Mouse (Mus musculus): Measurements from ENCODE around the gene Slc25a30.
A peak's percentile ranks its signal among the peaks of the same experiment; 100 is the strongest.
"Not testable (repeated sequence)": the region's sequence is repeated elsewhere in the genome, so short reads cannot be mapped to it uniquely, and the experiment has no call there.

Gene Slc25a30

DNA sequence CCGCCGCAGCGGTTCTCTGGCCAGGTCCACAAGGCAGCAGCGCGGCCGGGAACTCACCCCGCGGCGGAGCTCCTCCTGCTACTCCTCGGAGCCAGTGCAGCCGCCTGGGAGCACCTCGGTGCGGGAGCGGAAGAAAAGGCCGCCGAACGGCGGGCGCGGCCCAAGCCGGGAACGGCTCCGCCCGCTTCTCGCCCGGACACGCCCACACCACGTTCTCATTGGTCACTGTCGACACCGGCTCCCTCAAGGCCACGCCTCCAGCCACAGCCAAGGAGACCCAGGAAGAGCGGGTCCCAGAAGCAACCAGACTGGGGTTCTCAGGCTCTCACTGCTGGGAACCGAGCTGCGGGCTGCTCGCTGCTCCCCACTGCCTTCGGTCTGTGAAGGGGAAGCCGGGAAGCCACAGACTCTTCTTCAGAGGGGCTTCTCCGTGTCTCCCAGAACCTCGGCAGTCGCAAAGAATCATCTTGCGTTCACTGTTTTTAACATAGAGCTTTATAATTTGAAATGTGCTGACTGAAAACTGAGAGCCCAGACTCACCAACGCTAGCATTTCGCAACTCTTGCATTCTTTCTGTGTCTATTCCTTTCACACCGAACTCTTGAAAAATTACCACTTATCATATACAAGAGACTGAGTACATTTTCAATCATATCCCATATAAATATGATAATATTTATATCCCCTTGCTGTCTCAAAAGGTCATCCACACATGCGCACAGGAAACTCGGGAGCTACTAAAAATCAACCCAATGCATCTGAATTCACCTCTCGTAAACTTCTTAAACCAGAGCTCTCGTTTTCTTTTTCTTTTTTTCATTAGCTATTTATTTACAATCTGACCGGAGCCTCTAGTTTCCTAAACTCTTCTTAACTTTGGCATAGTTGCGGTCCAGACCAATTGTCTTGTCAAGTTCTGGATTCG lies at the start of gene Slc25a30:
TSS of gene Slc25a30 (minus strand) at position 170 of the 926 bp plus-strand sequence.
- DNase-seq = peak; percentile 98

DNA sequence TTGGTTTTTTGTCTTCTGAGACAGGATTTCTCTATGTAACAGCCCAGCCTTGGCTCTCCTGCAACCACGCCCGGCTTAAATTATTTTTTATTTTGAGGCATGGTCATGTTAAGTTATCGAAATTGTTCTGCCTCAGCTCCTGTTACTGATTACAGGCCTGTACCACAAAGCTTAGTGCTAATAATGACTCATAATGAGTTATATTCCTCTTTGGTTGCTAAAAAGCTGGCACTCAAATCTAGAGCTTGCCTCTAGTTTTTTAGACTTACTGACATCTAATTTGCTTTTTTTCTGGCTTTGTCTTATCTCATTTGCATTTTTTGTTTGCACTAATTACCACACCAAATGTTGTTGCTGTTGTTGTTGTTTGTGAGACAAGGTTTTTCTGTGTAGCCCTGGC lies 49.7 kb upstream of the Slc25a30 start:
- no peak for DNase-seq

DNA sequence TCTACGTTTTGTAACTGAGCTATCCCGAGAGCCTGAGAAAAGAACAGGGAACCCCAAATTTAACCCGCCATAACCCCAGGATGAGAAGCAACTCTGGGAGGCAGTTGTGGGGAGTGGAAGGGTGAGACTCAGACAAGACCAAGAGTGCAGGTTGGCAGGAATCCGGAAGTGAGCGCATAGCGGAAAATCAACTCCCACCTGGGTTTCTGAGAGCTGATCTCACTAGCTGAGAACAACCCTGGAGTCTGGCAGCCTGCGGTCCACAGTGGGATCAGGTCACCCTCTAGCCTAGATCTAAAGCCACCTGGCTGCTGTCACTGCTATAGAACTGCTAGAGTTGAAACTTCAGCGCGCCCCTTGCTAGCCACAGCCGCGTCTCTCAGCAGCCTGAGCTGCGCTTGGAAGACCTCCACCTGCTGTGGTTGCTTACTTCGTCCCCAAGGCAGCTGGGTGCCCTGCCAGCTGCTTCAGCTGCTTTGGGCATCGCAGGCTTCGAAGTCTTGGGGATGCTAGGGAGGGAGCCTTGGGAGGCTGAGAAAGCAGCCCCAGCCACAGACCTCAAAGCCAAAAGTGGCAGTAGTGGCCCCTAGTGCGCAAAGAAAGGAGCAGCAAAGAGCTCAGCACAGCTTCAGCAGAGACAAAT lies 48.0 kb upstream of the Slc25a30 start:
- peak; percentile 75 for DNase-seq

DNA sequence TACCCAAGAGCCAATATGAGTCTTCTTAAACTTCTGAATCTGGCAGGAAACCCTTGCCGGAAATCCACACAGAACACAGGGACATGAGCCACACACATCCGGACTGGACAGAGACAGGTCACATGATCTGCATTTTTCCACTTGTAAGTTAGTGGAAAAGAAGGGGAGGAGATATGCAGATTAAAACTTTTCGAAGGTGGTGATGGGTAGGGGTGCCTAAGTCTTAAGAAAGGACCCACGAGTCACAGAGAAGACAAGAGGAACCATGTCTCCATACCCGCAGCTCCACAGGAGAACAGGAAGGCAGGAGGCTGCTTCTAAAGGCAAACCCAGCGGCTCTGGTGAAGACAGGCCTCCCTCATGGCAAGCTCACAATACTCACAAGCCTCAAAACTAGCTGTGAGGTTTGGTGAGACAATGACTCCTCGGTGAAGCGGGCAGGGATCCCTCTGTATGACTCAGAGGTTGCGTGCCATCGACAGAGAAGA lies 47.5 kb upstream of the Slc25a30 start:
- DNase-seq = peak; percentile 91

DNA sequence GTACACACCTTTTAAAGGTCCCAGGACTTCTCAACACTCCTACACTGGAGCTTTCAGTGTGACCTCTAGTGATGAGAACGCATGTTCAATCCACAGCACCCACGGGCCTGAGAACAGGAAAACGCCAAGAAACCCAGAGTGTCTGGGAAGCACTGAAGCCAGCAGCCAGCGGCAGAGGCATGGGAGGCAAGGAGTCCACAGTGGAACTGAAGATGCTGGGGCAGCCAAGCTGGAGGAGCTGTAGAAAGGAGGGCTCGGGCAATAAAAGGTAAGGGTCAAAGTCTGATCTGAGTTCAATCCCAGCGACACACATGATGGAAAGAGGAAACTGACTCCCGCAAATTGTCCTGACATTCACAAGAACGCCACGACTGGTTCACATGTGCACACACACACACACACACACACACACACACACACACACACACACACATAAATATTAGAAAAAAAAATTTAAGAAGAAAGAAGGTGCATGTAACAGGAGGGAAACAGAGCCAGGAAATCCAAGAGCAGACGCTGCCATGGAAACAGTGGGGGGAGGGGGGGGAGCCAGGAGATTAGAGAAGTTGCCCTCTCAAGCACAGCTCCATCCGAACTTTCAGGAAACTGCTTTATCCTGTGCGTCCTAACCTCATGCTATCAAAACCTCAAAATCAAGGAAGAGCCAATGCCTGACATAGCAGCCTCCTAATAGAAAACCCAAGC lies 46.9 kb upstream of the Slc25a30 start:
- DNase-seq = peak; percentile 44

DNA sequence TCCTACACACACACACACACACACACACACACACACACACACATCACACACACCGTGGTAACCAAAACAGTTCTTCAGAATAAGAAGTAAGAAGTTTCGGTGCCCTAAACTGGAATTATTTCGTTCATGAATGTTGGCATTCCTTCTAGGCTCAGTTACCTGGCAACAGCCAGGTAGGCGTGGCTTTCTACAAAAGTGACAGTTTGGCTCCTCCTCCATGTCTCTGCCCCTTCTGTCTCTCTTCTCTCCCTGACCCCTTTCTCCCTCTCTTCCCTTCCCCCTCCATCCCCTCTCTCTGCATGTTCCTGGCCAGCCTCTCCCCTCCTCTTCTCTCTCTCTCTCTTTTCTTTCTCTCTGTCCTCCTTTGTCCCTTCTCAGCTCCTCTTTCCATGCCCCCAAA lies 46.1 kb upstream of the Slc25a30 start:
- peak; percentile 56 for DNase-seq

DNA sequence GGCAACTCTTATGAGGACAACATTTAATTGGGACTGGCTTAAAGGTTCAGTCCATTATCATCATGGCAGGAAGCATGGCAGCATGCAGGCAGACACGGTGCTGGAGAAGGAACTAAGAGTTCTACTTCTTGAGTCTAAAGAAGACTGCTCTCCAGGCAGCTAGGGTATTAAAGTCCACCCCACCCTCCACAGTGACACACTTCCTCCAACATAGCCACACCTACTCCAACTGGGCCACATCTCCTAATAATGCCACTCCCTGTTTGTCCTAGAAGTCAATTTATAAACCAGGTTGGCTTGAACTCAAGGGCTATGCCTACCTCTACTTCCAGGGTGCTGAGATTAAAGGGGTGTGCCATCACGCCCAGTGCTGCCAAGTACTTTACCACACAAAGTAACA lies 45.2 kb upstream of the Slc25a30 start:
- no peak for DNase-seq

DNA sequence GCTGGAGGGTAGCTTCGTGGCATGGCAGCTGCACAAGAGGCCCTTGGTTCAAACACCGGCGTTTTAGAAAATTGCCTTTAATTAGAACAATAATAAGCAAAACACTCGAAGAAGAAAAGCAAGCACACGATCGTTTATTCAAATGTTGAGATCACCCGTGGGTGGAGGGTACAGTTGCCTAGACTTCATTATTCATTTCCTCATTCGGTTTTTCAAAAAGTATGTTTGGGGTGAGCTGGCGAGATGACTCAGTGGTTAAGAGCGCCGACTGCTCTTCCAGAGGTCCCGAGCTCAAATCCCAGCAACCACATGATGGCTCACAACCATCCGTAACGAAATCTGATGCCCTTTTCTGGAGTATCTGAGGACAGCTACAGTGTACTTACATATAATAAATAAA lies 43.0 kb upstream of the Slc25a30 start:
- DNase-seq = not testable (repeated sequence)

DNA sequence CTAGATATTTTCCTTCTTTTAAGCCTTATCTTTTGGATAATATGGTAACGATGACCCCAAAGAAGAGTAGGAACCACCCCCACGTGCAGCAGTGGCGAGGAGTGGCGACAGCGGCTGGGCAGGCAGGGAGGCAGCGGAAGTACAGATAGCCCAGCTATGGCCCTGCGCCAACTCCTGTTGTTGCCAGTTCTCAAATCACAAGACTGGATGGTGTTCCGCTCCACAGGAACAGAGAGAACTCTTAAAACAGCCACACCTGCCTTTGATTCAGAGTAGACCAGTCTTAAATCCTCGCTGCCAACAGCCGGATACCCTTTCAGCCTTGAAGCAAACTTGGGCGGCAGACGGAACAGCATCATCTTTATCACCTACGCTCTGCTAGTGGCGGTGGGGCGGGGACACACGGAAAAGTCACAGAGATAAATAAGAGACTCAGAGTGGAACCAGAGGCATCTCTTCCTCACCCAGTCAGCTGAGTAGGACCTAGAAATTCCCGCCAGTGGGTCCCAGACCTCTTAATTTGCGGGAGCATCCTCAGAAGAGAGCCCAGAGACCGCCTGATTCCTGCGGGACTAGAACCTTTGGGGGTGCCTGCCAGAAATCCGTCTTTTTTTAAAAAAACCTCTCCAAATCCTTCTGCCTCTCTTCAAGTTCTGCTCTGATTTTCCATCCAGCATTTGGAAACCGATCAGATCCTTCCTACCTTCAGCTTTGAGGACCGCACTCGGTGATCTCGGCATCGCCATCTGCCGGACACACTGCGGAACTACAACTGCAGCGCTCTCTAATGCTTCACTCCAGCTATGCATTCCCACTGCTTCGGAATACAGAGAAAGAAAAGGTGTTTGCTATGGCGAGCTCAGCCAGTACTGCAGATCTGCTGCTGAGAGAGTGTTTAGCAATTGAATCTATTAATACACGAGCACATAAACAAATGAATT lies 42.3 kb upstream of the Slc25a30 start:
- DNase-seq = peak; percentile 84

DNA sequence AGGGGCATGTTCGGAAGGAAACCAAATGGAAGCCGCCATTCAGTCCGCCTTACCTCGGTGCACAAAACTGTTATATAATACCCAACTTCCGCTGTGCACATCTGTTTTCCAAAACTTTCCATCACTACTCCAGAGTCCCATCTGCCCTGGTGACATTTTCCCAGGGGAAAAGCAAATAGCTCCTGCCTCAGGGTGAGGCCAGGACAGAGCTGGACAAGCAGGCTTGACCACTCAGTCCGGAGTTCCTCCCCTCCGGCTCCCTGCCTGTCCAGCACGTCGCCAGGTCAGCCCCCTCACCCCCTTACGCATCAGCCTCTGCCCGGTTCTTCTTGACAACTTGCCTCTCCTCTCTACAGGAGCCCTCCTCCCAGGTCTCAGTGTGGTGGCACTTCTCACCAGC lies 41.4 kb upstream of the Slc25a30 start:
- no peak for DNase-seq

DNA sequence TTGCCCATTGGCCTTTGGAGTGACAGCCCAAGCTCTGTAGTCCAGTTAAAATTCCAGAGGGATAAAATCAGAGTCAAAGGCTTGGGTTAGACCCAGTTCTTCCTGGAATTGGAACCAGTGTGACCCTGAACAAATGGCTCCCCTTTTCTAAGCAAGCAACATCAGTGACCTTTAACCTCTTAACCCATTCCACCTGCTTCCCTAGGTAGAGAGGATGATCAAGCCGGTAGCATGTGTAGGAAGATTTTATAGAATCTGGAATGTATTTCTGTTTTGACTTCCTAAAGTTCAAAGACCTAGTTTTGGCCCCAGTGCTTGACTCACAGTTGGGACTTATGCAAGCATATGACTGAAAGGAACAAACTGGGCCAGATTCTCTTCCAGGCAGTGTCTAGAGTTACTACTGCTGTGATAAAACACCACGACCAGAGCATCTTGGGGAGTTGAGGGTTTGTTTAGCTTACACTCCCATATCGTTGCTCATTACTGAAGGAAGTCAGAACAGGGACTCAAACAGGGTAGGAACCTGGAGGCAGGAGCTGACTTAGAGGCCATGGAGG lies 40.1 kb upstream of the Slc25a30 start:
- DNase-seq = no peak

DNA sequence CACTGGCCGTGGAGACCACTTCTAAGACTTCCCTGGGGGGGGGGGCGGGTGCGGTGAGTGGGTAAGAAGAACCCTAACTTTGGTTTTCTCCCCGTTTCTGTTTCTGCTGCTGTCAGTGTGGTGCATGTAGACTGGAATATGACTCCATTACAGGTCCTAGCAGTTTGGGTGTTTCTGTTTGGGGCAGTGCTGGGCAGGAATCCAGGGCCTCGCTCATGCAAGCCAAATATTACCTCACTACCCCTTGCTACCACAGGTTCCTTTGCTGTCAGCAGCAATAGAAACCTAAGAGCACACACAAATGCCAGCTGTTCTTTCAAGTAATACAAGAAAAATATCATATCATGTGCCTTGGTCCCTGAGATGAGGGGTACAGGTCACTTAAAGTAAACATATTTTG lies 33.2 kb upstream of the Slc25a30 start:
- DNase-seq = no peak

DNA sequence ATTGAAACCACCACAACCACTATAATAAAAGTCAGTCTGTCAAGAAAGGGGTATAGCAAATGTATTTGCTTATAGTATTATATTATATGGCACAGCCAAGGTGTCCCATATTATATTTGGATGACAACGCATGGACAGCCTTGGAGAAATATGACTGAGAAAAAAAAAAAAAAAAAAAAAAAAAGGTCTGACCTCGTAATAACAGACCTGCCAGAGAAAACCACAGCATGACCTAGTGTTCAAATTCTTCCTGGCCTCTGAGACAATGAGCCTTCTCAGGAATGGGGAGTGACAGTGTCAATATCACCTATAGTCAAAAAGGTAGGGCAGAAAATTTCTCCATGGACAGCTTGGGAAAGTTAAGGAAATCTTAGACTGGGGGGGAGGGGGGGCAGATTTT lies 32.5 kb upstream of the Slc25a30 start:
- DNase-seq = no peak

DNA sequence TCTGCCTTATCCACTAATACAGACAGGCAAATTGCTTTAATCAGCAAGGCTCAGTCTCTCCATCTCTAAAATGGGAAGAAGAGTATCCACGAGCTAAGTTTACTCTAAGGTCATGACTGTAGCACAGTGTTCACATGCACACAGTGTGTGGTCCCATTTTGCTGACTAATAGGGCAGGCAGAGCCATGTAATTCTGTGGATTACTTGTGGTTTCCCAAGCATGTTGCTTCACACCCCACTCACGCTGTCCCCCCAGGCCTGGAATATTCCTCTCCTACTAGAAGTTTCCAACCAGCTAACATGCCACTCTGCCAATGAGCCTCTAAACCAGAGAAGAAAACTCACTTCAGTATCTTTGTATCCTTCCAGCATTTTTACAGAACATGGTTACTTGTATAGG lies 31.7 kb upstream of the Slc25a30 start:
- no peak for DNase-seq

DNA sequence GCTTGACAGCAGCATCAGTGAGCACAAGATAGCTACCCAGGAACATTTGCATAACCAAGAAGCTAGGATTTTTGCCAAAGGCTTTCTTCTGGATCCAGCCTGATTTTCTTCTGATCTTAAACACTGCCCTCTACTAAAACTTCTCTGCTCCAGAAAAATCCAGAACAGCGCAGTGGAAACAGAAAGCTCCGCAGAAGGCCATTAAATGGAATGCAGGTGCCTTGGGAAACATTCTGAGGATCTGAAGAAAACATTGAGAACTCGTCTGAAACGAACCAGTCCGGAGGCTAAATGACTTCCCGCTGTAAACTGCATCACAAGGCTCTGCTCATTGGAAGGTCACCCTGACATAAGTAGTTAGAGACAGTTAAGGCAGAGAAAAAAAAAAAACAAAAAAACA lies 23.1 kb upstream of the Slc25a30 start:
- DNase-seq = no peak

DNA sequence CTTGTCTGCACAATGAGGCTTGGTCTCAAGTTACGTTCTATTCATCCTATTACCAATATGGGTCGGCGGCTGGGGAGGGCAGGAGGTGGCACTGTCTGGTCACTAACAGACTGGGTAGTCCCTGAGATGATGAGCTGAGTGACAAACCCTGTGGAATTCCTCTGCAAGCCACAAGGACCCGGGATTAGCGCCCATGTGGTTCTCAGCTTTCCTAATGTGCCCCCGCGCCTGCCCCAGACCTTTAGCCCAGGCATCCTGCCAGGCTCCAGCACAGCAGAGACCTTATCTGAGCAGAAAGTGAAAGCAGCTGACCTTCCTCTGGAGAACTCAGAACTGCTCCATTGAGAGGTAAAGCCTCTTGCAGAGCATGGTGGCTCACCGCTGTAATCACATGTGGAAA lies 21.0 kb upstream of the Slc25a30 start:
- no peak for DNase-seq

DNA sequence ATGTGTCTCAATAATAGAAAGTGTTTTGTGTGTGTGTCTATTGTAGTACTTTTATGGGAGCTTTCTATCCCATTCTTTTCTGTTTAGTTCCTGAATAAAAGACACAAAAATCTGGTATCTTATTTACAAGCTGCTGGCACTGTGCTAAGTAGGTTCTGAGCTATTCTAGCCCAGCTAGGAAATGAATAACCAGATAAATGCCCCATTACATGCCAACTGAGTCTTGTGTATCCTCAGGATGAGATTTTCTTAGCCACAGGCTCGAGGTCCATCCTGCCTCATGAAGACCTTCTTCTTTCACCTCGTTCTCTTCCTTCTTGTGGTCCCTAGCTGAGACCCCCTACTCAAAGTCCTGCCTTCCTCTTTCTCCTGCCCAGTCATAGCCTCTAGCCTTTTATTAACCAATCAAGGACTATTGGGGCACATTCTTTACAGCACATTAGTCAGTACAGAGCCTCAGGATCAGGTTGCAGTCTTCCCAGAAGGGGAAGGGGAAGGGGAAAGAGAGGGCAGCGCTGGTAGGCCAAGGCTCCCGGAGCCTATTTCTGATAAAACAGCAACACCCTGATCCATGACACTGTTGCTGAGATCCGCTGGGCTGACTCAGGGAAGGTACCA lies 11.0 kb upstream of the Slc25a30 start:
- DNase-seq = peak; percentile 21

DNA sequence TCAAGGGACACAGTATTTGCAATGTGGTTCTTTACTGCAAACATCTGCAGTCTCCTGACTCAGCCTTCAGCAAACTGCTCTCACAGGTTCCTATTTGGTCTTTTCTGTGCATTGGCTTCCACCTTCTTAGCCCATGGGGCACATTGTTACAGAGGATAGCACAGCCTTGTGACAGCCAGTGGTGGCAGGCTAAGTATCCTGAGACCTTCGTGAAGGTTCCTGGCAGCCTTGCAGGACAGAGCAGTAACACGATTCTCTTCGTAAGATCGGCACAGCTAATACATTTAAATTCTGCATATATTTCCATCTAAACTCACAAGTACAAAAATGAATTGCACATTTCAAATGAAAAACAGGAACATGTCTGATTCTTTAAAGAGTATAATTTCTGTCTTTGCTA lies 9.1 kb upstream of the Slc25a30 start:
- DNase-seq = no peak

DNA sequence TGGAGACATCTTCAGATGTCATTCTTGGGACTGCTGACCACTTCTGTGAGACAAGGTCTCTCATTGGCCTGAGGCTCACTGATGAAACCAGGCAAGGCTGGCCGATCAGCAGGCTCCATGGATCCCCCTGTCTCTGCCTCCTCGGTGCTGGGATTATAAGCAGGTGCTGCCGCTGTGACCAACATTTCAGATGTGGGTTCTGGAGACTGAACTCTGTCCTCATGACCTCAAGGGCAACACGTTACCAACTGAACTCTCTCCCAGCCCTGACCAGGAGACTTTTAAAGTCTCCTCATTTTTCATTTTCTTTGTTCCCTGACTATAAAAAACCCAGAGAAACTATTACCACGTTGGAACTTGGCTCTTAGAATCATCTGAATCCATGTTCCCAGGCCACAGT lies 7.9 kb upstream of the Slc25a30 start:
- DNase-seq = no peak

DNA sequence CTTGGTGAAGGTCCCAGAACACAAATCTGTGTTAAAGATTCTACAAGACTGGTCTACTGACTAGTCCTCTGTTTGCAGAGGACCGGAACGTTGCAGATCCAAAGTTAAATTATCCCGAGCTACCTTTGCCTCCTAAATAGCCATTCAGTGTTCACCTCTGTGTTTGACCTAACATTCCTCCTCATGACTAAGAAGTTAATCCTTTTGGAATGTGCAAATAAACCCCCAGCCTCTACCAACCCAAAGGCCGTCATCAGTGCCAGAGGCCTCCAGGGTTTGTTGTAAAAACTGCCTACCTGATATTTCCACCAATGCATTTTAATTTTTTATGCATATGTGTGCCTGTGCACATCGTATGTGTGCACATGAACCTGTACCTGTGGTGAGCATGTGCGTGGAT lies 7.5 kb upstream of the Slc25a30 start:
- DNase-seq = no peak

DNA sequence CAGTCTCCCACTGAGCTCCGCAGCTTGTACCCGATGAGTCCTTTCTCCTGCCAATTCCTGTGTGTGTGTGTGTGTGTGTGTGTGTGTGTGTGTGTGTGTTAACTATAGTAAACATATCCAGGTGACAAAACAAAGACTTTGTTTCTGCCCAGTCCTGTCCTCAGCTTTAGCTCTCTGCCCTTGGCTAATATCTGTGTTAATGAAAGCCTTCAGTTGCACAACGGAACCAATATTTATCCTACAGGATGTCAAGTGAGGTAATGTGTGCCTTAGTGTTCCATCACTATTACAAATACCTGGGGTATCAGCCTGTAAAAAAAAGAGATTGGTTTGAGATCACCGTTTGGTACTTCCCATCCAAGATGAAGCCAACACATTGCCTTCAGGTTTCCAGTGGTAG lies 6.3 kb upstream of the Slc25a30 start:
- DNase-seq = no peak

DNA sequence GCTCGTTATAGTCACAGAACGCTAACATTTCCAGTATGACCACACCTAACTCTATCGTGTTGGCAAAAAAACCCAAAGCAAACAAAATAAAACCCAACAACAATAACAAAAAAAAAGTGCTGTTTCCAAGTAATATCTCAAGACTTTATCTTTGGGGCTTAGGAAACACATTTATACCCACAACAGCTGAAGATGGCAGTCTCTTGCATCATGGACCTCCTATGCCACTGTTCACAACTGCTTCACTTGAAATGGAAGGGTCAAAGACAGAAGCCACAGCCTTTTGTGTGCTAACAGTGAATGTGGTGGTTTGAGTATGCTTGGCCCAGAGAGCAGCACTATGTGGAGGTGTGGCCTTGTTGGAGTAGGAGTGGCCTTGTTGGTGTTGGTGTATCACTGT lies 4.5 kb upstream of the Slc25a30 start:
- no peak for DNase-seq
